Mouse (Mus musculus) thymus, adult 2 months (tissue): ENCODE measurements around the gene Cux2. TPM values are rescaled to one million over a fixed set of nuclear protein-coding genes. Genes with fewer than 3 reads are reported as not detected.
A peak's percentile ranks its signal among the peaks of the same experiment; 100 is the strongest.

Experiments
- DNase-seq: peaks from one replicate; pipeline ENCODE4 v3.0.0; 2021
- H3K27ac ChIP-seq: fragments of 200-500 bp; 2 replicates; pipeline ENCODE4 v1.5.1; 2012; ENCODE audit warnings: low read length, control low read depth; ENCODE audit not compliant: control insufficient read depth, insufficient read depth
- H3K27me3 ChIP-seq: fragments of 200-500 bp; 2 replicates; pipeline ENCODE4 v1.6.1; 2012; ENCODE audit warnings: mild to moderate bottlenecking, low read length, moderate library complexity, mixed read lengths; ENCODE audit not compliant: control insufficient read depth, insufficient read depth
- H3K36me3 ChIP-seq: fragments of 200-500 bp; 2 replicates; pipeline ENCODE4 v1.6.1; 2012; ENCODE audit warnings: mild to moderate bottlenecking, low read length, moderate library complexity; ENCODE audit not compliant: control insufficient read depth, insufficient read depth
- H3K4me1 ChIP-seq: fragments of 200-500 bp; replicated peaks from 2 replicates; pipeline ENCODE4 v1.6.1; 2012; ENCODE audit warnings: low read length; ENCODE audit not compliant: control insufficient read depth, insufficient read depth
- H3K4me3 ChIP-seq: fragments of 200-500 bp; 2 replicates; pipeline ENCODE4 v1.5.1; 2012; ENCODE audit warnings: mild to moderate bottlenecking, low read length, control low read depth, moderate library complexity; ENCODE audit not compliant: control insufficient read depth, insufficient read depth
- CTCF ChIP-seq: fragments of 200-500 bp; IDR thresholded peaks from 2 replicates; pipeline ENCODE4 v1.5.1; 2012; ENCODE audit warnings: mild to moderate bottlenecking, control low read depth, low read length, moderate library complexity, borderline replicate concordance; ENCODE audit not compliant: control insufficient read depth, poor library complexity, insufficient read depth; ENCODE audit errors: extremely low read depth
- POLR2A ChIP-seq: fragments of 200-500 bp; IDR thresholded peaks from 2 replicates; pipeline ENCODE4 v1.6.1; 2012; ENCODE audit warnings: mild to moderate bottlenecking, low read length, control low read depth, moderate library complexity; ENCODE audit not compliant: control insufficient read depth, poor library complexity, insufficient read depth; ENCODE audit errors: extremely low read depth
- WGBS: fragments of 180-500 bp; shearing (Covaris S2); methylation state at CpG from one replicate; pipeline ENCODE4 v1.1.7; 2018; 5-methylcytosine and 5-hydroxymethylcytosine counted together
- polyA plus RNA-seq: library from polyadenylated mRNA; depleted of rRNA; stranded (reverse); fragments of >200 nt; gene quantifications from 2 replicates; pipeline ENCODE4 v1.2.3, GENCODE M21; 2012; rRNA removed

The Cux2 gene
- 0.18 and 0.75 TPM in 2 replicates for polyA plus RNA-seq

- WGBS: under 1% methylated on average over 87 of the region's 90 CpGs
Observed at GRCm38 (mm10) chr5:122050017-122050831, at the start of gene Cux2. Gene Cux2 (minus strand): TSS chr5:122050102.

GRCm38 (mm10) chr5:122094439-122094838, 44.5 kb upstream of the Cux2 start:
- Histone ChIP-seq H3K4me3 (no peak overlapping the region), H3K4me1 (no peaks in the 10 kb centered on the region), H3K27ac (no peak overlapping the region), H3K36me3 (no peaks in the 10 kb centered on the region), H3K27me3 (no peaks in the 10 kb centered on the region)
- no peak for DNase-seq
- TF ChIP-seq CTCF (no peak), POLR2A (no peak)
- WGBS: 96% methylated on average over 10 of the region's 10 CpGs

More at GRCm38 (mm10) chr5:122050017-122050831, at the start of gene Cux2:
- Histone ChIP-seq H3K36me3 (no peaks in the 10 kb centered on the region), H3K4me3 (peak within 1 kb of the TSS; percentile 47), H3K4me1 (peaks cover 10% of the 10 kb centered on the region), H3K27me3 (peaks cover 13% of the 10 kb centered on the region), H3K27ac (no peak within 1 kb of the TSS)
- TF ChIP-seq CTCF: peak; percentile 97
- TF ChIP-seq POLR2A: no peak
- peak; percentile 49 for DNase-seq

GRCm38 (mm10) chr5:122093734-122094133, 43.8 kb upstream of the Cux2 start:
- no peak overlapping the region for H3K4me3 ChIP-seq
- DNase-seq: no peak
- no peak overlapping the region for H3K27ac ChIP-seq

DNA sequence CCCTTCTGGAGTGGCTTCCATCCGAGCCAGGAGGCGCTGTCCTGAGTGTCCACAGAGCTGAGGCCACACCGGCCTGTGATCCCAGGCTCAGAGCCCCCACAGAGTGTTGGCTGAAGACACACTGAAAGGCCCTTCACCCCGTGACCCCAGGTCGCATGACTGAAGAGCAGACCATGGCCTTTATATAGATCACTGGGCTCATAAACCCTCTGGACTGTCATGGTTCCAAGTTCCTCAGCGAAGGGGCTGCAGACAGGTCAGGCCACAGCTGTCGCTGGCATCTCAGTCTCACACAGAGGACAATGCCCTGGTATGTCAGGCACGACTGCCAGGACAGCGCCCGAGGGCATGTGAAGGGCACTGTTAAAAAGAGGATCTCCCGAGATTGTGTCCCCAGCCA, 42.9 kb upstream of the Cux2 start:
- no peak for DNase-seq
- 93% methylated on average over 11 of the region's 11 CpGs for WGBS
- no peak for TF ChIP-seq POLR2A
- TF ChIP-seq CTCF: no peak
- no peak overlapping the region for H3K27ac ChIP-seq
- no peaks in the 10 kb centered on the region for H3K27me3 ChIP-seq
- H3K4me3 ChIP-seq: no peak overlapping the region
- no peaks in the 10 kb centered on the region for H3K4me1 ChIP-seq
- H3K36me3 ChIP-seq: no peaks in the 10 kb centered on the region

More at GRCm38 (mm10) chr5:122093734-122094133, 43.8 kb upstream of the Cux2 start:
- TF ChIP-seq CTCF (no peak), POLR2A (no peak)
- 93% methylated on average over 14 of the region's 14 CpGs for WGBS
- H3K36me3 ChIP-seq: no peaks in the 10 kb centered on the region
- no peaks in the 10 kb centered on the region for H3K4me1 ChIP-seq
- H3K27me3 ChIP-seq: no peaks in the 10 kb centered on the region

DNA sequence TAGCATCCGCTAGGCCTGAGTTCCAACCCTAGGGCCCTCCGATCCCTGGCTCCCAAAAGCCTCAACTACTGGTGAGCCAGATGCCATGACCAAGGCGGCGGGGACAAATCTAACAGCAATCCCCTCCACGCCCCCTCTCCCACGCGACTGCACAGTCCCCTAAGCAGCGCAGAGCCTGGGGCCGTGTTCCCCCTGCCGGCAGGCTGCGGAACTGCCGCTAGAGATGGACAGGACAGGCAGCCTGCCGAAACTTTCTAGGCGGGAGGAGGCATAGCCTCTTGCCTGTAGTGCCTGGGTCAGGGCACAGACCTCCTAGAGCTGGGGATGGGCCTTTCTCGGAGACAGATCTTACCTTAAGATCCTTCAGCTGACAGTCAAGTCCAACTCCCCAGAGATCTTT, 41.2 kb upstream of the Cux2 start:
- TF ChIP-seq CTCF (peak; percentile 93), POLR2A (no peak)
- peak; percentile 67 for DNase-seq
- no peak overlapping the region for H3K27ac ChIP-seq
- H3K4me3 ChIP-seq: no peak overlapping the region
- H3K27me3 ChIP-seq: no peaks in the 10 kb centered on the region
- 21% methylated on average over 15 of the region's 15 CpGs for WGBS
- H3K4me1 ChIP-seq: no peaks in the 10 kb centered on the region
- no peaks in the 10 kb centered on the region for H3K36me3 ChIP-seq

DNA sequence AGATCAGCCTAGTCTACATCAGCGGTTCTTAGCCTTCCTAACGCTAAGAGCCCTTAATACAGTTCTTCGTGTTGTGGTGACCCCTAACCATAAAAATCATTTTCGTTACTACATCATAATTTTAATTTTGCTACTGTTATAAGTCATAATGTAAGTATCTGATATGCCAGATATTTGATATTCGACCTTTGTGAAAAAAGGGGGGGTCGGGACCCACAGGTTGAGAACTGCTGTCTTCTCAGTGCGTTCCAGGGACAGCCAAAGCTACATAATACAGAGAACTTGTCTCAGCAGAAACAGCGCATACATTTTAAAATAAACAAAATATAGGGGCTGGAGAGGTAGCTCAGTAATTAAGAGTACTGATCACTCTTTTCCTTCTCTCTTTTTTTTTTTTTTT, 39.8 kb upstream of the Cux2 start:
- no peaks in the 10 kb centered on the region for H3K27me3 ChIP-seq
- no peak for DNase-seq
- 91% methylated on average over 8 of the region's 8 CpGs for WGBS
- no peak overlapping the region for H3K4me3 ChIP-seq
- H3K27ac ChIP-seq: no peak overlapping the region
- TF ChIP-seq POLR2A (no peak), CTCF (no peak)
- H3K4me1 ChIP-seq: no peaks in the 10 kb centered on the region
- H3K36me3 ChIP-seq: no peaks in the 10 kb centered on the region
